22 mouse cellular contexts compared by ENCODE assay signal in the genomic region with DNA sequence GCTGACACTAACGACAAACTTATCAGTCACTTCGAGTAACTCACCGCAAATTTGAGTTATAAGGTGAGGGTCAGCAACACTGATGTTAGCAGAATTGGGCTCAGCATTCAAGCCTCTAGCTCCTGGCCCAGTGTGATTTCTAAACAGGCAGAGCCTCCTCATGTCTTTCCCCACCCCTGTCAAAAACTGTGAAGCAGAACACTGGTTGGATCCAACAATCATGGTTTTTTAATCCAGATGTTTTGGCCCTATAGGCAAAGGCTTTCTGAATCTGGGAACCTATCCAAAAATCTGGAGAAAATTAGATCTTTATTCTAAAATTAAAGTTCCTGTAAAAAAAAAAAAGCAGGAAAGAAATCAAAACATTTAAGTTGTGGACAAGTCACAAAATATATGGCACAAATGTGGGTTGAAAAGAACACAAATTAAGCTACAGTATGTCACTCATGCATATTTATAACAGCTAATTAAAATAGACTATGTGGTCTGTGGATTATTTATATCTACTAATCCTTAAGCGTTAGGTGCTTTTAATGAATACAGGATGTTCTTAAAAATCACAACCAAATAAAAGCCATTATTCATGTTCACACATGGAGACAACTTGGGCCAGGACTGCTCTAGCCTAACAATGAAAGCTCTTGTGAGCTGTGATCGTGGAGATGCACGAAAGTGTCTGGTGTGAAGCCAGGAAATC. TPM values are rescaled to one million over a fixed set of nuclear protein-coding genes. Genes with fewer than 3 reads are reported as not detected.
DNase-seq lines count a peak whose midpoint lies in the region; ATAC-seq lines count a peak whose summit lies in the region.
"Had no signal": no experiment of that assay in that cellular context is flagged by ENCODE, and none has a peak within 500 bp of the region (broad histone marks: within the 10 kb centered on the region; RNA-seq: fewer than 3 reads in every experiment).

No protein-coding gene starts in this region.

- peak overlapping the region; percentile 43; the same call in 1 of the 2 replicates for H3K27ac ChIP-seq in forebrain, embryonic 15.5 days (replicated peaks)
- H3K27ac ChIP-seq in forebrain, embryonic 12.5 days, result no peak overlapping the region
- H3K27ac ChIP-seq in limb, embryonic 13.5 days, result no peak overlapping the region
- H3K27ac ChIP-seq in limb, embryonic 10.5 days, result no peak overlapping the region
- peak overlapping the region; percentile 79 for H3K27ac ChIP-seq in embryonic facial prominence, embryonic 15.5 days (replicated peaks)
- H3K27ac ChIP-seq: heart, adult 2 months; heart, embryonic 15.5 days; hindbrain, embryonic 10.5 days; hindbrain, postnatal 0 days; neural tube, embryonic 13.5 days had no signal

- WGBS in forebrain, embryonic 15.5 days, result 50% methylated on average over 6 of the region's 6 CpGs
- WGBS in forebrain, embryonic 12.5 days, result 71% methylated on average over 6 of the region's 6 CpGs
- WGBS in limb, embryonic 13.5 days, result 53% methylated on average over 6 of the region's 6 CpGs
- 84% methylated on average over 6 of the region's 6 CpGs for WGBS in limb, embryonic 10.5 days
- 41% methylated on average over 6 of the region's 6 CpGs for WGBS in embryonic facial prominence, embryonic 15.5 days

- H3K9me3 ChIP-seq in forebrain, embryonic 15.5 days, result no peaks in the 10 kb centered on the region
- no peaks in the 10 kb centered on the region for H3K9me3 ChIP-seq in forebrain, embryonic 12.5 days
- no peaks in the 10 kb centered on the region for H3K9me3 ChIP-seq in limb, embryonic 13.5 days
- no peaks in the 10 kb centered on the region for H3K9me3 ChIP-seq in limb, embryonic 10.5 days (replicated peaks)
- H3K9me3 ChIP-seq in embryonic facial prominence, embryonic 15.5 days (replicated peaks), result no peaks in the 10 kb centered on the region
- H3K9me3 ChIP-seq: heart, embryonic 15.5 days; hindbrain, embryonic 10.5 days; neural tube, embryonic 13.5 days had no signal

- peaks cover 19% of the 10 kb centered on the region for H3K4me1 ChIP-seq in forebrain, embryonic 15.5 days
- H3K4me1 ChIP-seq in forebrain, embryonic 12.5 days, result no peaks in the 10 kb centered on the region
- peaks cover 11% of the 10 kb centered on the region for H3K4me1 ChIP-seq in limb, embryonic 13.5 days
- no peaks in the 10 kb centered on the region for H3K4me1 ChIP-seq in limb, embryonic 10.5 days
- peaks cover 26% of the 10 kb centered on the region for H3K4me1 ChIP-seq in embryonic facial prominence, embryonic 15.5 days
- H3K4me1 ChIP-seq: hindbrain, embryonic 10.5 days had no signal

- no peaks in the 10 kb centered on the region for H3K36me3 ChIP-seq in forebrain, embryonic 15.5 days
- no peaks in the 10 kb centered on the region for H3K36me3 ChIP-seq in forebrain, embryonic 12.5 days (replicated peaks)
- no peaks in the 10 kb centered on the region for H3K36me3 ChIP-seq in limb, embryonic 13.5 days
- H3K36me3 ChIP-seq in limb, embryonic 10.5 days, result no peaks in the 10 kb centered on the region
- H3K36me3 ChIP-seq in embryonic facial prominence, embryonic 15.5 days, result no peaks in the 10 kb centered on the region
- H3K36me3 ChIP-seq: heart, embryonic 15.5 days; hindbrain, embryonic 10.5 days; neural tube, embryonic 13.5 days had no signal

- H3K4me3 ChIP-seq in forebrain, embryonic 15.5 days, result no peak overlapping the region
- H3K4me3 ChIP-seq in forebrain, embryonic 12.5 days (replicated peaks), result no peak overlapping the region
- H3K4me3 ChIP-seq in limb, embryonic 13.5 days, result no peak overlapping the region
- no peak overlapping the region for H3K4me3 ChIP-seq in limb, embryonic 10.5 days
- no peak overlapping the region for H3K4me3 ChIP-seq in embryonic facial prominence, embryonic 15.5 days (replicated peaks)
- H3K4me3 ChIP-seq: heart, adult 2 months; heart, embryonic 15.5 days; hindbrain, embryonic 10.5 days; layer of hippocampus, adult 2 months; neural tube, embryonic 13.5 days had no signal

- no peak overlapping the region for H3K4me2 ChIP-seq in forebrain, embryonic 15.5 days (replicated peaks)
- no peak overlapping the region for H3K4me2 ChIP-seq in forebrain, embryonic 12.5 days
- H3K4me2 ChIP-seq in limb, embryonic 13.5 days (replicated peaks), result no peak overlapping the region
- H3K4me2 ChIP-seq in embryonic facial prominence, embryonic 15.5 days (replicated peaks), result no peak overlapping the region
- H3K4me2 ChIP-seq: heart, embryonic 15.5 days; neural tube, embryonic 13.5 days had no signal

- DNase-seq in limb, embryonic 10.5 days (ENCODE audit: low spot score), result no peak
- peak; percentile 76 for DNase-seq in NIH3T3 (ENCODE audit: low read depth)
- DNase-seq in adrenal gland, adult 8-10 months, result no peak
- DNase-seq: B cell, adult 2 months; cerebellum, adult 9-11 months; gastrocnemius, postnatal 10 days; heart, adult 2 months; kidney, postnatal 14 days; layer of hippocampus, postnatal 36 days; liver, postnatal 0 days; midbrain, embryonic 14.5 days; right cerebral cortex, adult 18-20 months had no signal

- no peak overlapping the region for H3K9ac ChIP-seq in forebrain, embryonic 15.5 days (replicated peaks)
- H3K9ac ChIP-seq in forebrain, embryonic 12.5 days, result no peak overlapping the region
- H3K9ac ChIP-seq in limb, embryonic 13.5 days, result no peak overlapping the region
- no peak overlapping the region for H3K9ac ChIP-seq in embryonic facial prominence, embryonic 15.5 days
- H3K9ac ChIP-seq: heart, embryonic 15.5 days; liver, postnatal 0 days; neural tube, embryonic 13.5 days had no signal

- H3K27me3 ChIP-seq in forebrain, embryonic 15.5 days, result no peaks in the 10 kb centered on the region
- no peaks in the 10 kb centered on the region for H3K27me3 ChIP-seq in forebrain, embryonic 12.5 days
- H3K27me3 ChIP-seq in limb, embryonic 13.5 days, result peaks cover 17% of the 10 kb centered on the region; the same call in 1 of the 2 replicates
- no peaks in the 10 kb centered on the region for H3K27me3 ChIP-seq in limb, embryonic 10.5 days (ENCODE audit: low read depth, poor library complexity, severe bottlenecking)
- no peaks in the 10 kb centered on the region for H3K27me3 ChIP-seq in embryonic facial prominence, embryonic 15.5 days
- H3K27me3 ChIP-seq: heart, embryonic 15.5 days; neural tube, embryonic 13.5 days had no signal

- 0 out of 2 replicates have a peak, but pooled peaks have one; percentile 37 for ATAC-seq in forebrain, embryonic 15.5 days (replicated peaks)
- ATAC-seq in forebrain, embryonic 12.5 days (ENCODE audit: low FRiP score), result no peak
- peak; percentile 24; the same call in 1 of the 2 replicates for ATAC-seq in limb, embryonic 13.5 days (ENCODE audit: low FRiP score, low read depth)
- 0 out of 2 replicates have a peak, but pooled peaks have one; percentile 64 for ATAC-seq in embryonic facial prominence, embryonic 15.5 days (ENCODE audit: insufficient number of reproducible peaks, low FRiP score, low TSS enrichment, low read depth)
- ATAC-seq: hindbrain, postnatal 0 days; intestine, postnatal 0 days; liver, postnatal 0 days had no signal

RNA-seq across cellular contexts. Expression of a gene that starts 5.7 kb away (rescaled TPM):
- polyA plus RNA-seq in forebrain, embryonic 15.5 days (2015; fragmentation: Nextera tagmentation; extraction: Ambion mirVana), result 14.2 and 15.3 TPM in 2 replicates
- polyA plus RNA-seq in forebrain, embryonic 12.5 days (2016; fragmentation: Nextera tagmentation; extraction: Ambion mirVana), result 8.3 and 9.0 TPM in 2 replicates
- 26.4 and 28.1 TPM in 2 replicates for polyA plus RNA-seq in limb, embryonic 13.5 days (2015; fragmentation: Nextera tagmentation; extraction: Ambion mirVana)
- 5.0 and 6.0 TPM in 2 replicates for polyA plus RNA-seq in limb, embryonic 10.5 days (2016; fragmentation: Nextera tagmentation; extraction: Ambion mirVana)
- polyA plus RNA-seq in embryonic facial prominence, embryonic 15.5 days (2015; fragmentation: Nextera tagmentation; extraction: Ambion mirVana), result 104 and 128 TPM in 2 replicates
- total RNA-seq in adrenal gland, adult 8-10 months (2022), result 10 to 100 TPM in 3 of 4 experiments, 1 to 10 TPM in 1; 6.2 to 13.3 (median 10.2) TPM

Comparison
In these comparisons a context has a peak if more than half of its experiments do, and no peak if none do; other contexts are left out.
1. H3K27ac ChIP-seq: peak in forebrain, embryonic 15.5 days (single experiment) and embryonic facial prominence, embryonic 15.5 days (single experiment); none in forebrain, embryonic 12.5 days (single experiment), limb, embryonic 13.5 days (single experiment) and limb, embryonic 10.5 days (single experiment).